Mouse (Mus musculus): ENCODE measurements around the gene Sox6. TPM values are rescaled to one million over a fixed set of nuclear protein-coding genes. Genes with fewer than 3 reads are reported as not detected.
A peak's percentile ranks its signal among the peaks of the same experiment; 100 is the strongest.
"Not testable (repeated sequence)": the region's sequence is repeated elsewhere in the genome, so short reads cannot be mapped to it uniquely, and the experiment has no call there.

The Sox6 gene
- polyA plus RNA-seq, 1 experiment from 2014 or later: 25.5 TPM

- WGBS: 88% methylated on average over 3 of the region's 3 CpGs
- peaks cover 18% of the 10 kb centered on the region for H3K4me1 ChIP-seq
- H3K27ac ChIP-seq (replicated peaks): no peak overlapping the region
- no peak for DNase-seq (ENCODE audit: low spot score)
- no peaks in the 10 kb centered on the region for H3K27me3 ChIP-seq (replicated peaks; ENCODE audit: low read depth, poor library complexity, severe bottlenecking)
- H3K36me3 ChIP-seq (replicated peaks): no peaks in the 10 kb centered on the region
- no peaks in the 10 kb centered on the region for H3K9me3 ChIP-seq
- no peak overlapping the region for H3K4me3 ChIP-seq
Observed at GRCm38 (mm10) chr7:115630691-115631090, 407.9 kb downstream of the Sox6 start.

- Histone ChIP-seq H3K27me3 (replicated peaks; ENCODE audit: low read depth, poor library complexity, severe bottlenecking) (no peaks in the 10 kb centered on the region), H3K36me3 (replicated peaks) (no peaks in the 10 kb centered on the region), H3K27ac (replicated peaks) (no peak overlapping the region), H3K9me3 (no peaks in the 10 kb centered on the region), H3K4me3 (no peak overlapping the region), H3K4me1 (peaks cover 22% of the 10 kb centered on the region)
- no peak for DNase-seq (ENCODE audit: low spot score)
- WGBS: 92% methylated on average over 4 of the region's 4 CpGs
Observed at GRCm38 (mm10) chr7:115630287-115630686, 408.3 kb downstream of the Sox6 start.

DNA sequence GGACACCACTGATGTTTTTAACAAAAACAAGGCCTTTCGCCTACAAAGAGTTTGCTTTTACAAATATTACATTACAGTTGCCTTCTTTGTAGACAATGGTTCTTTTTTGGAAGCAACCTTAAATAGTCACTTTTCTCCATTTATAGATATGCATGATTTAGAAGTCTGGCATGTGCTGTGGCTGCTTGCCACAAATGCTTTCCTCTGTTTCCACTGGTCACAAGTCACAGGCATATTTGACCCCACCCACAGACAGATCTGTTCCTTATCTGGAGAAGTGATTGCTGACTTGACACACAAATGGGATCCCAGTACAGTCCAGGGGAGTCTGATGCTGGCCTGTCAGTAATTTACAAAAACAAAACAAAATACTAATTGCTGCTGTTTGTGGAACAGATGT lies 409.8 kb downstream of the Sox6 start:
- H3K27ac ChIP-seq (replicated peaks): no peak overlapping the region
- 88% methylated on average over 1 of the region's 1 CpGs for WGBS
- H3K4me1 ChIP-seq: peaks cover 37% of the 10 kb centered on the region
- no peak overlapping the region for H3K4me3 ChIP-seq
- no peak for DNase-seq (ENCODE audit: low spot score)
- no peaks in the 10 kb centered on the region for H3K36me3 ChIP-seq (replicated peaks)
- H3K9me3 ChIP-seq: no peaks in the 10 kb centered on the region
- H3K27me3 ChIP-seq (replicated peaks; ENCODE audit: low read depth, poor library complexity, severe bottlenecking): no peaks in the 10 kb centered on the region

GRCm38 (mm10) chr7:115625956-115626355 lies 412.6 kb downstream of the Sox6 start:
- H3K27ac ChIP-seq (replicated peaks): peak overlapping the region; percentile 72
- H3K27me3 ChIP-seq (replicated peaks; ENCODE audit: low read depth, poor library complexity, severe bottlenecking): no peaks in the 10 kb centered on the region
- 66% methylated on average over 4 of the region's 4 CpGs for WGBS
- no peaks in the 10 kb centered on the region for H3K36me3 ChIP-seq (replicated peaks)
- no peaks in the 10 kb centered on the region for H3K9me3 ChIP-seq
- no peak overlapping the region for H3K4me3 ChIP-seq
- no peak for DNase-seq (ENCODE audit: low spot score)
- peaks cover 41% of the 10 kb centered on the region for H3K4me1 ChIP-seq

- no peaks in the 10 kb centered on the region for H3K36me3 ChIP-seq (replicated peaks)
- peak; percentile 48 for DNase-seq (ENCODE audit: low spot score)
- no peak overlapping the region for H3K4me3 ChIP-seq
- no peaks in the 10 kb centered on the region for H3K9me3 ChIP-seq
- peak overlapping the region; percentile 59 for H3K27ac ChIP-seq (replicated peaks)
- H3K4me1 ChIP-seq: peaks cover 36% of the 10 kb centered on the region
- WGBS: 13% methylated on average over 8 of the region's 8 CpGs
- no peaks in the 10 kb centered on the region for H3K27me3 ChIP-seq (replicated peaks; ENCODE audit: low read depth, poor library complexity, severe bottlenecking)
Observed at GRCm38 (mm10) chr7:115624907-115625552, 413.6 kb downstream of the Sox6 start.

DNA sequence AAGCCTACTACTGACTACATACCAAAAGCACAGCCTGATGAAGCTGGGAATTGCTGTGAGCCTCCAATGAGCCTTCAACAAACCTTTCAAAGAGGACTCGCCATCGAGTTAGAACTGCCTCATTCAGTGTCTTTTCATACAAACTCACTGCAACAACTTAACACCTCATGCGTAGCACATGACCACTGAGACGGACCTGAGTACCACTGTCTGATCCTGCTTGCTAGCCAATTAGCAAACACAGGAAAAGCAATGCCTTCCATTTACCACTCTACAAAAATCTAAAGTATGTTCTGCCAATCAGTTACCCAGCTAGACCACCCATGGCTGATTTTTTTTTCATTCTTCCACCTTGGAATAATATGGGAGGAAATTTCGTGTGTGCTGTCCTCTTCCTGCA lies 414.1 kb downstream of the Sox6 start:
- Histone ChIP-seq H3K36me3 (replicated peaks) (no peaks in the 10 kb centered on the region), H3K27ac (replicated peaks) (peak overlapping the region; percentile 59), H3K4me1 (peaks cover 36% of the 10 kb centered on the region), H3K4me3 (no peak overlapping the region), H3K9me3 (no peaks in the 10 kb centered on the region), H3K27me3 (replicated peaks; ENCODE audit: low read depth, poor library complexity, severe bottlenecking) (no peaks in the 10 kb centered on the region)
- DNase-seq (ENCODE audit: low spot score): no peak
- WGBS: 49% methylated on average over 5 of the region's 5 CpGs

- WGBS: 14% methylated on average over 10 of the region's 10 CpGs
- DNase-seq (ENCODE audit: low spot score): no peak
Observed at GRCm38 (mm10) chr7:115615697-115616237, 422.8 kb downstream of the Sox6 start.

GRCm38 (mm10) chr7:115607485-115607884 lies 431.1 kb downstream of the Sox6 start:
- Histone ChIP-seq H3K36me3 (replicated peaks) (no peaks in the 10 kb centered on the region), H3K9me3 (no peaks in the 10 kb centered on the region), H3K4me1 (0 out of 2 replicates have a peak, but pooled peaks cover 4% of the 10 kb centered on the region), H3K4me3 (no peak overlapping the region), H3K27ac (replicated peaks) (no peak overlapping the region), H3K27me3 (replicated peaks; ENCODE audit: low read depth, poor library complexity, severe bottlenecking) (0 out of 2 replicates have a peak, but pooled peaks cover 7% of the 10 kb centered on the region)
- DNase-seq (ENCODE audit: low spot score): no peak
- 93% methylated on average over 1 of the region's 1 CpGs for WGBS

More at GRCm38 (mm10) chr7:115615697-115616237, 422.8 kb downstream of the Sox6 start:
- H3K27me3 ChIP-seq (replicated peaks; ENCODE audit: low read depth, poor library complexity, severe bottlenecking): 0 out of 2 replicates have a peak, but pooled peaks cover 8% of the 10 kb centered on the region
- no peaks in the 10 kb centered on the region for H3K36me3 ChIP-seq (replicated peaks)
- peaks cover 15% of the 10 kb centered on the region for H3K4me1 ChIP-seq
- no peaks in the 10 kb centered on the region for H3K9me3 ChIP-seq
- peak overlapping the region; percentile 77 for H3K27ac ChIP-seq (replicated peaks)
- H3K4me3 ChIP-seq: peak overlapping the region; percentile 33

DNA sequence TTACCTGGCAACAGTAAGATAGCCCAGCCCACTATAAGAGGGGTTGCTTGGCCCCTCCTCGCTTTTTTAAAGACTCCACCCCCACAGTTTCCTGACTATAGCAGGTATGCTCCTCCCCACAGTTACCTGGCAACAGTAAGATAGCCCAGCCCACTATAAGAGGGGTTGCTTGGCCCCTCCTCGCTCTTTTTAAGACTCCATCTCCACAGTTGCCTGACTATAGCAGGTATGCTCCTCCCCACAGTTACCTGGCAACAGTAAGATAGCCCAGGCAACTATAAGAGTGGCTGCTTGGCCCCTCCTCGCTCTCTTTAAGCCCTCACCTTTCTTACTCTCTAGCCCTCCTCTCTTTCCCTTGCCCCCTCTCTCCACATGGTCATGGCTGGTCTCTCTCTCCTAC lies 432.5 kb downstream of the Sox6 start:
- not testable (repeated sequence) for DNase-seq (ENCODE audit: low spot score); H3K27ac ChIP-seq (replicated peaks); H3K4me1 ChIP-seq; H3K9me3 ChIP-seq; H3K27me3 ChIP-seq (replicated peaks; ENCODE audit: low read depth, poor library complexity, severe bottlenecking); H3K36me3 ChIP-seq (replicated peaks); H3K4me3 ChIP-seq
- 62% methylated on average over 3 of the region's 3 CpGs for WGBS

DNA sequence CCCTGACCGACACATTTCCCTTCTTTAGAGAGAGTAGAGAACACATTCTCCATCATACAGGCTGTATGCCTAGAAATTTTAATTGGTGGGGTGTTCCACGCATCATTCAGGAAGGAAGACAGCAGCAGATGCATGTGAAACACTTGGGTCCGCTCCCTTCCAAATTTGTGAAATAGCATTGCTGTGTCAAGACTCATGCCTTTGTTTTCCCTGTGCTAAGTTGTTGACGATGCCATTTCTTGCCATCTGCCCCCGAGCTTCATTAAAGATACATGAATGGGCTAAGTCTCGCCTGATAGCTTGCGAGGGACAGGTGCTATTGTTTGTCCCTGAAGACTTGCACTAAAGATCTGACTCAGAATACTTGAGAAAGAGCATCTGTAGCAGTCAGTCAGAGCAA lies 433.7 kb downstream of the Sox6 start:
- Histone ChIP-seq H3K36me3 (replicated peaks) (no peaks in the 10 kb centered on the region), H3K4me3 (no peak overlapping the region), H3K9me3 (no peaks in the 10 kb centered on the region), H3K27ac (replicated peaks) (no peak overlapping the region), H3K27me3 (replicated peaks; ENCODE audit: low read depth, poor library complexity, severe bottlenecking) (0 out of 2 replicates have a peak, but pooled peaks cover 5% of the 10 kb centered on the region), H3K4me1 (0 out of 2 replicates have a peak, but pooled peaks cover 4% of the 10 kb centered on the region)
- DNase-seq (ENCODE audit: low spot score): no peak
- 71% methylated on average over 7 of the region's 7 CpGs for WGBS

- H3K9me3 ChIP-seq: no peaks in the 10 kb centered on the region
- peak overlapping the region; percentile 57 for H3K27ac ChIP-seq (replicated peaks)
- peaks cover 29% of the 10 kb centered on the region for H3K4me1 ChIP-seq
- 43% methylated on average over 6 of the region's 6 CpGs for WGBS
- H3K27me3 ChIP-seq (replicated peaks; ENCODE audit: low read depth, poor library complexity, severe bottlenecking): no peaks in the 10 kb centered on the region
- DNase-seq (ENCODE audit: low spot score): peak; percentile 50
- H3K36me3 ChIP-seq (replicated peaks): no peaks in the 10 kb centered on the region
- no peak overlapping the region for H3K4me3 ChIP-seq
Observed at GRCm38 (mm10) chr7:115597376-115597775, 441.2 kb downstream of the Sox6 start.

DNA sequence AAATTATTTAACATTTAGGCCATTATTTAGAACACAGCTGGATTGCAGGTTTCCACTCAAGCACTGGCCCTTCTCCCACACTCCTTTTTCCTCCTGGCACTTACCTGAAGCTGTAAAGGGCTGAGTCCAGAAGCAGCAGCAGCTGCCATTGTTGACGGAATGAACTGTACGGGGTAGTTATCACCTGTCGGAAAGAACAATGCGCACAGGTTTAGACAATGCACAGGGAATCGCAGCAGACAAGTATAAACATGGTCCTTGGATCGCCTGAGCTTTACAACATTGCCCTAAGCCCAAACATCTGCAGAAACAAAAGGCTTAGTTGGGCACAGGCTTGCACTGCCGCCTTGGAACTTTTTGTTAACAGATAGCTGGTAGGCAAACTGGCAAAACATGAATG lies 458.1 kb downstream of the Sox6 start:
- no peak overlapping the region for H3K27ac ChIP-seq (replicated peaks)
- H3K9me3 ChIP-seq: no peaks in the 10 kb centered on the region
- peaks cover 20% of the 10 kb centered on the region for H3K4me1 ChIP-seq
- H3K4me3 ChIP-seq: no peak overlapping the region
- no peaks in the 10 kb centered on the region for H3K36me3 ChIP-seq (replicated peaks)
- no peaks in the 10 kb centered on the region for H3K27me3 ChIP-seq (replicated peaks; ENCODE audit: low read depth, poor library complexity, severe bottlenecking)
- WGBS: 69% methylated on average over 7 of the region's 7 CpGs
- DNase-seq (ENCODE audit: low spot score): no peak

- peaks cover 20% of the 10 kb centered on the region for H3K4me1 ChIP-seq
- H3K36me3 ChIP-seq (replicated peaks): no peaks in the 10 kb centered on the region
- no peak overlapping the region for H3K27ac ChIP-seq (replicated peaks)
- no peak for DNase-seq (ENCODE audit: low spot score)
- WGBS: 68% methylated on average over 3 of the region's 3 CpGs
- no peaks in the 10 kb centered on the region for H3K27me3 ChIP-seq (replicated peaks; ENCODE audit: low read depth, poor library complexity, severe bottlenecking)
- no peak overlapping the region for H3K4me3 ChIP-seq
- H3K9me3 ChIP-seq: no peaks in the 10 kb centered on the region
Observed at GRCm38 (mm10) chr7:115579826-115580225, 458.8 kb downstream of the Sox6 start.
